Mouse (Mus musculus) heart, adult 8-10 months (tissue): ENCODE data around the gene Mtif2. TPM values are rescaled to one million over a fixed set of nuclear protein-coding genes. Genes with fewer than 3 reads are reported as not detected.
"Not testable (repeated sequence)": the region's sequence is repeated elsewhere in the genome, so short reads cannot be mapped to it uniquely, and the experiment has no call there.

ENCODE experiments used
- DNase-seq: peaks from one replicate; pipeline ENCODE4 v3.0.0; 2022; ENCODE audit warnings: low spot score
- total RNA-seq, 4 experiments: library from RNA; stranded (reverse); gene quantifications; 2 replicates each; pipeline ENCODE4 v1.2.4; 2022

The Mtif2 gene
- total RNA-seq: 10 to 100 TPM; 50.1 to 60.7 (median 53.0) TPM

DNA sequence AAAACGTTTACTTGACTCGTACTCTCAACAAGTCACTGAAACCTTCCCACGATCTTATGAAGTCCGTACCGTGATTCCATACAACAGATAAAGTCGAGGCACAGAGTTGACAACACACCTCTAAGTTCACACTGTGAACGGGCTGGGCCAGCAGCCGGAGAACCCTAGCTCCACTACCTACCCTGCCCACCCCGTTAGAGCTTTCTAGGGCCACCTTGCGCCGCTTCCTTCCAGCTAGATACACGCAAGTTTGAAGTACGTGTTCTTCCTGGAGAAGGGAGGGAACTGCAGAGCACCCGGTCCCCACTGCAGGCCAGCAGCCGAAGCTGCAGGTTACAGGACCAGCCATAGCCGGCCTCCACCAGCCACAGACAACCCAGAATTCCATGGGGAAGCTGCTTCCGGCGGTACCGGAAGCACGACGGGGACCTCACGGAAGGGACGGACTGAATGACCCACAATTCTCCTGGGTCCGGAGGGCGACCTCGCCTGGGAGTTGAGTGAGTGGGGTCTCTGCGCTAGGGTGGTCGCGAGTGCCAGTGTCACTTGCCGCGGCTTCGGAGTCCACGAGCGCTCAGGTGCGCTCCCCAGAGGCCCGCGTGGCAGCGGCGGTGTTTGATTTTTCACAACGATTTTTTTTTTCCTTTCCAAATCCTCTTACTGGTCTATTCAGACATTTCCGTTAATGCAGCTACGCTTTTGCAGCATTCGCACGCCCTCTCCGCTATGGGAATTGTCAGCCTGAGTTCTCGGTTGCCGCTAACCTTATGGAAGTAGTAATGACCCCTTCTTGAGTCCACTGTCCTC lies at the start of gene Mtif2:
TSS of gene Mtif2 (plus strand) at position 421 of the 807 bp plus-strand sequence.
- peak; percentile 71 for DNase-seq

GRCm38 (mm10) chr11:29493135-29493534 lies 33.1 kb upstream of the Mtif2 start:
- no peak for DNase-seq

DNA sequence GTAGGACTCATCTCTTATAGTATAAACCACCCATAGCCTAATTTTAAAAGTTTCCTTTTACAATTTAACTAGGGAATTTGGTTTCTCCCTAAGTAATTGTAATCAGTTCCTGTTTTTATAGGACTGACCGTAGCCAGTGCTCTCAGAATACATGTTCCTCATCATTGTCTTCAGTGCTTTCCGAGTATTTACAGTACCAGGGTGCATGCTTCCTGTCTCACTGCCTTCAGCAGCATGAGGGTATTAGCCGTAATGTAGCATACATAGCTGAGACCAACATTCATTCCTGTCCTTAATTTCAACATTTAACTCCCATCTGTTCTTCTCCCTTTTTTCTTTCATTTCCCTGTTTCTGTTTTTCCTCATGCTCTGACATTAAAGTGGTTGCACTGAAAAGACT lies 29.2 kb upstream of the Mtif2 start:
- no peak for DNase-seq

DNA sequence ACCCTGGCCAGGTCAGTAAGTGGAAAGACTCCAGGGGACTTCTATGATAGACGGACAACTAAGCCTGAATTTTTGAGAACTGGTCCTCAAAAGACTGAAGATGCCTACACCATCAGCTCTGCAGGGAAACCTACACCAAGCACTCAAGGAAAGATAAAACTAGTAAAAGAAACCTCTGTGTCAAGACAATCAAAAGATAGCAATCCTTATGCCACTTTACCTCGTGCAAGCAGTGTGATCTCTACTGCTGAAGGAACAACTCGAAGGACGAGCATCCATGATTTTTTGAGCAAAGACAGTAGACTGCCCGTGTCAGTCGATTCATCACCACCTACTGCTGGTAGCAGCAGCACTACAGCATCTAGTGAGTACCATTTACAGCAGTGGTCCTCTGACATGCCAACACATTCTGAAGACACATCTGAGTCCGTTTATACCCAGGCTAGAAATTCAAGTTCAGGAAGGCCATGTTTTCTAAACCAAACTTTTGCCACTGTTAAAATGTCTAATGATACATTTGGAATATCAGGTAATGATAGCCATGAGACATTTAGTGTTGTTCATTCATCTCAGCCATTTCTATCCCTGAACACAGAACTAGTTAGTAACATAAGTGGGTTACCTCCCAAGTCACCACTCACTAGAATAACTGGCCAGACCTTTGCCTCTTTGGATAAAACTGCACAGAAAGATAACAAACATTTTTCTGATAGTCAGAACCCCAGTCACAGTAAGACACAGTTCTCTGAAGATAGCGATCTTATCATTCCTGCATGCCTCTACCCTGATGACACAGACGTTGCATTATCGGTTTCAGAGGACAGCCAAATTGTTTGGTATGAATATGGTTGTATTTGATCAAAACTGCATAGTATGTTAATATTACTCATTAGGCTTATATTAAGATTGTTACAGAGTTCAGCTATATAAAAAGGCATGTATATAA lies 22.0 kb upstream of the Mtif2 start:
- DNase-seq: no peak

GRCm38 (mm10) chr11:29504899-29505625 lies 21.1 kb upstream of the Mtif2 start:
- DNase-seq: no peak

DNA sequence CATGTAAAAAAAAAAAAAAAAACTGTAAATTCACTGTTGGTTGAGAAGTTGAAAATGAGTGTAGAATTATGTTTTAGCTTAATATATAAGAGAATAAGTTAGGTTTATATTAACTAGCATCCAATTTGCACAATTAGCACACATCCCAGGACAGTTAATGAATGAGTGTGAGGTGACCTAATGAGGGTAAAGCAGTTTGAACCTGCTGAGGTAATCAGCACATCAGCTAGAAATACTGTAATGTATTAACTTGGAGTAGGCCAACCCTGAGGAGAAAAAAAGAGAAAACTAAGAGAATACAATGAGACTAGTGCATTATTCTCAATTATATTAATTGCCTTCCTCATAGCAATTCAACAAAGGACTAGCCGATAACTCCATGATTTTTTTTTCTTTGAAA lies 16.8 kb upstream of the Mtif2 start:
- DNase-seq: no peak

DNA sequence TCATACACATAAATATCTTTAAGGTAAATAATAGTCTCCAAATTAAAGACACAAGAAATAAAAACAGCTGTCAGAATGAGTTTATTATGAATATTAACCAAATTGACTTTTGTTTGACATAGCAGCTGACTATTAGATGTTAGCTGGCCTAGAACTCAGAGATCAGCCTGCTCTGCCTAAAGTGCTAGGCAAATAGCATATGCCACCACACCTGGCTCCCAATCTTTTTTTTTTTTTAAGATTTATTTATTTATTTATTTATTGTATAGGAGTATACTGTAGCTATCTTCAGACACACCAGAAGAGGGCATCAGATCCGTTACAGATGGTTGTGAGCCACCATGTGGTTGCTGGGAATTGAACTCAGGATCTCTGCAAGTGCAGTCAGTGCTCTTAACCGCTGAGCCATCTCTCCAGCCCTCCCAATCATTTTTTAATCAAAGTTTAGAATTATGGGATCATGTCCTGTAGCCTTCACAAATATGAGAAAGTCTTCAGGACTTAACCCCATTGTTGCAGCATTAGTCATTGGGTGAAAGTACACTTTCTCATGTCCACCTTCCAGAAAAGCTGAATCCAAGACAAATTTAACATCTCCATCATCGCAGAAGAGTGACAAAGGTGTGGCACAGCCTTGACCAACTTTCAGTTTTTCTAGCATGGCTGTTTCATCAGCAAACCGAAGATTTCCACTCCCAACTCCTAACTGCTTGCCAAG lies 13.2 kb upstream of the Mtif2 start:
- no peak for DNase-seq

DNA sequence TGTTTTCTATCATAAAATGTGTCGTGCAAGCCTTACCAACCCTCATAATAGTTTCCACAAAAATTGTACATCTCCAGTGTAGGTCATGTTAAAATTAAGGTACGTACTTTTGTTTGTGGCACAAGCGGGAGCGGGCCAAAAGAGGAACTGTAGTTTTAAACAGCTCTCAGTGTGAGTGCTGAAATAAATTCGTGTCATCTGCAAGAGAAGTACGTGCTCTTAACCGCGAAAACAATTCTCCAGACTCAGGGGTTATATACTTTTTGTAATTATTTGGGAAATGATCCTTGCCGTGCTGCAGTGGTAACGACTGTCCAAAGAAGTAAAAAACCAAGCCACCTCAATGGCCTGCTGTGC lies 11.9 kb upstream of the Mtif2 start:
- DNase-seq: no peak

GRCm38 (mm10) chr11:29514682-29515412 lies 11.4 kb upstream of the Mtif2 start, which contains the start of gene Prorsd1:
TSS of gene Prorsd1 (minus strand) at chr11:29515033.
- peak; percentile 87 for DNase-seq

- DNase-seq: no peak
These were observed 12.0 kb downstream of the Mtif2 start for GRCm38 (mm10) chr11:29538201-29538600.

DNA sequence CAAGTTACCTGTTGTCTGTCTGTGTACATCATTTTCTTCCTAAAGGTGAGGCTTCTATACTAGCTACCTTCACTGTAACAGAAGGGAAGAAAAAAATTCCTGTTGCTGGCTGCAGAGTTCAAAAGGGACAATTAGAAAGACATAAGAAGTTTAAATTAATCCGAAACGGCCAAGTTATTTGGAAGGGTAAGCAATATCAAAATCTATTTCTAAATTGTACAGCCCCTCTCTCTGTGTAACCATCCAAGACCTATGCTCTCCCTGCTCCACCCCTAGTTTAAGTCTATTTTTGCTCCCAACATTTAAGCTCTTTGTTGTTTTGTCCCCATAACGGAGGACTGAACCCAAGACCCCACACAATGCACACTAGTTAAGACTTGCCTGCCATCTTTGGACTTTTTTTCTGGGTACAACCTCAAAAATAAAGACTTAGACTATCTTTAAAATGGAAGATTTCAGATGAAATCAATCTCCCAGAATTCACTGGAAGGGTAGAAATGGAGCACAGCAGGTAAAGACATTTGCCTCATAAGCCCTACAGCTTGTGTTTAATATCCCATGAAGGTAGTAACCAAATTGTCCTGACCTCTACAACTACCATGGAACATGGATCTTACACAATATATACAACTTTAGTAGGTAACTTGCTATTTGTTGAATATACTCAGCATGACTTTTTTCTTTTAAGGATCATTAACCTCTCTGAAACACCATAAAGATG lies 18.2 kb downstream of the Mtif2 start:
- no peak for DNase-seq

DNA sequence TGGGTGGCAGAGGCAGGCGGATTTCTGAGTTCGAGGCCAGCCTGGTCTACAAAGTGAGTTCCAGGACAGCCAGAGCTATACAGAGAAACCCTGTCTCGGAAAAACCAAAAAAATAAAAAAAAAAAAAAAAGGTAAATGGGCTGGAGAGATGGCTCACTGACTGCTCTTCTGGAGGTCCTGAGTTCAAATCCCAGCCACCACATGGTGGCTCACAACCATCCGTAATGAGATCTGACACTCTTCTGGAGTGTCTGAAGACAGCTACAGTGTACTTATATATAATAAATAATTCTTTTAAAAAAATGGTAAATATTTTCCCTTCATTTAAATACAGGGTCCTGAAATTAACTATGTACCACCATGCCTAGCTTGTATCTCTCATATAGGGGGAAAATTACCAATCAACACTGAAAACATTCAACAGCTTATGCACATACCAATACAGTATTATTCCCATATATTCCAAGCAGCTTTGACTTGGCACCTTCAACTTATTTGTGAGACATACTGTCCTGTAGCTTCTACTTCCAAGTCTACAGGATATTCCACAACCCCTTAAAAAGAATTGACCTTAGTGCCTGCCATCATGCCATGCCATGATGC lies 19.0 kb downstream of the Mtif2 start:
- DNase-seq: not testable (repeated sequence)

DNA sequence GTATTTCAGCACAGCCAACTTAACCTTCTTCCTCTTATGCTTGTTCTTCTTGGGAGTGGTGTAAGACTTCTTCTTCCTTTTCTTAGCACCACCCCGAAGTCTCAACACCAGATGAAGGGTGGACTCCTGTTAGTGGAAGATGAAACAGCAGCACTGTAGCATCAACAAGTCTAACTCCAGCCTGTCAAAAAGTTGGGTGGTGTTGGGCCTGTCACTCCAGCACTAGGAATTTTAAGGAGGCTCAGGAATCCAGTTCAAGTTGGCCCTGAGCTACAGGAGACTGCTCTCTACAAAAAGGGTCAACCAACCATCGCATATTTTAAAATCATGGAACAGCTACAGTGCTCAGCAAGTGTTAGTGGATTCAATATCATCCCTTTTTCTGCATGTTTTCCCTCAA lies 20.1 kb downstream of the Mtif2 start:
- DNase-seq: not testable (repeated sequence)

- no peak for DNase-seq
These were observed 20.6 kb downstream of the Mtif2 start for GRCm38 (mm10) chr11:29546762-29547161.

DNA sequence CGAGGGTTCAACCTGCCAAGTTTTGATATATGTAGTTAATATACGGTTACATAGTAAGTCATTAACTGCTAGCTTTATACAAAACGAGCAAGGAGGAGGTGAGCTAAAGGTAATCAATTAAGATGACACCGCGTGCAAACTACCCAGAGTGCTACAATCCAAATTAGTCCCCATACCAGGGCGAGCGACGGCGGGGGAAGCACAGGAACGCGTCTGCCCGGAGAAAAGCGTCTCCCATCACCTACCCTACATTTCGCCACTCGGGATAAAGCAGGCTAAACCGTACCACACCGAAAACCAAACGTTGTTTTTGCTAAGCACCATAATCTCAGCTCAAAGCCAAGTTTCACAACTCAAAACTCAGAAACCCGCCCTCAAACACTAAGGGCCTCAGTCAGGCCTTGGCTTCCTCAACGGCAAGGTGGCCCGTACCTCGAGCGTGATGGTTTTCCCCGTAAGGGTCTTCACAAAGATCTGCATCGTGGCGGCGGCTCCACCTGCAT lies 21.1 kb downstream of the Mtif2 start:
- no peak for DNase-seq

DNA sequence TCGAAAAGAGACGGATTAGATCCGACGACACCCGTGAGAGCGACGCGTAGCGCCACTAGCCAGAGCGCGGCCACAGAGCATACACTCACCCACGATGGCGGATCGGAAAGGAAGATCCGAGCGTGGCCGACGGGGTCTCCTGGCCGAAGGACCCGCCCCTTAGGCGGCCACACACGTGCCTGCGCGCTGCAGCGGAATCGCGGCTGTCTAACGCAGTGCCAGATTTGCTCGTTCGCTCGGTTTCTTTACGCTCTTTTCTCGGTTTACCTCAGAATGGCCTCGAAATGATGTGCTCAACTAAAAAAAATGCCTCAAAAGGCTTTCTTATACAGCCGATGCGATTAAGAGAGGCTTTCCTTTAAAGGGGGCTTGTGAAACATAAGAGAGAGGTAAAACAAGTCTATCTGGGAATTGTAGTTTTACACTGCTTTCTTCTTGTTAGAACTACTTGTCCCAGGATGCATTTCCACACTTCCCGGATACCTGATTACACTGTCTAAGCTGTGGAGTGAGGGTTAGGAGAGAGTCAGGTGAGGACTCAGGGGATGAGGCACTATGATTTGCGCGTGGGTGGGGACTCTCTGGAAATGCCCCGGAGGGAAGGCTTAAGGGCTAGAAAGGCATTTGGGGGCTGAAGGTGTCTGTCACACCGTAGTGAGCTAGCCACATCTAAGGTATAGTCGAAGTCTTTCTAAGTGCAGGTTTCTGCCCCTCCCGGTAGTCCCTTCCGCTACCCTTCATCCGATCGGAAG lies 21.7 kb downstream of the Mtif2 start, which contains the start of the genes Clhc1 and Rps27a:
TSS of gene Clhc1 (plus strand) at position 199 of the 752 bp plus-strand sequence.
TSS of gene Rps27a (minus strand) at position 358 of the 752 bp plus-strand sequence.
- peak; percentile 92 for DNase-seq

DNA sequence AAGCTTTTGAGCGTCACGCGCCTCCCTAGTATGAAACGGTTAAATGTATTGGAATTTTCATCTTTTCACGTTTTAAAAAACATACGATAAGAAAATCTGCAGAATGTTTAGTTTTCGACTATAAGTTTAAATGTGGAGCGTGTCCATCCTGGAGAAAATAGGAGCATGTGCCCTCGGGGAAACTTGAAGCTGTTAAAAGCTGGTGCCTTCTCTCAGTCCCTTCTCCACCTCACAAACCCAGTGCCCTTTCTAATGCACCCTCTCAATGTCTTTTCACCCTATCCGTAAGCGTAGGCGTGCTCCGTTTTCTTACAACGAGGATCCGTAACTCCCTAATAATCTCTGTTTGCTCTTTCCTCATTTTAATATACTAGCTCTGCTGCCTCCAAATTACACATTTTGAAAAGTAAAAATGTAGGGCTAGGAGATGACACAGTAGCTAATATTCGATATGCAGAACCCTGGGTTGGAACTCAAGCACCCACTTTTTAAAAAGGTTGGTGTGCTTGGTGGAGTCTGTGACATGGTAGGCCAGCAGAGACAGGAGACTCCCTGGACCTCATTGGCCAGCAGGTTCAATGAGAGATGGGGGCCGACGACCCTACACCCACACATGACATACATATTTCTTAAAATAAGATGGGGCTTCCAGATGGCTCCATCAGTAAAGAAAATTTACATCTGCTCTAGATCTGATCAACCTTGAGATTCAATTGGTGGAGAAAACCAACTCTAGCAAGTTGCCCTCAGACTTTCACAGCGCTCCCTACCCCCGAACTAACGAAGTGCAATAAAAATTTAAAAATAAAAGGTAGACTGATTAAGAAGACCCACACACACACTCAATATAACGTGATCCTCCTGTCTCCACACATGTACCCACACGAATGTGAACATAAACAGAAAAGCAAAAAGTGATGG lies 22.6 kb downstream of the Mtif2 start:
- no peak for DNase-seq
